ENCODE assay signal across 7 mouse cellular contexts in the genomic region with DNA sequence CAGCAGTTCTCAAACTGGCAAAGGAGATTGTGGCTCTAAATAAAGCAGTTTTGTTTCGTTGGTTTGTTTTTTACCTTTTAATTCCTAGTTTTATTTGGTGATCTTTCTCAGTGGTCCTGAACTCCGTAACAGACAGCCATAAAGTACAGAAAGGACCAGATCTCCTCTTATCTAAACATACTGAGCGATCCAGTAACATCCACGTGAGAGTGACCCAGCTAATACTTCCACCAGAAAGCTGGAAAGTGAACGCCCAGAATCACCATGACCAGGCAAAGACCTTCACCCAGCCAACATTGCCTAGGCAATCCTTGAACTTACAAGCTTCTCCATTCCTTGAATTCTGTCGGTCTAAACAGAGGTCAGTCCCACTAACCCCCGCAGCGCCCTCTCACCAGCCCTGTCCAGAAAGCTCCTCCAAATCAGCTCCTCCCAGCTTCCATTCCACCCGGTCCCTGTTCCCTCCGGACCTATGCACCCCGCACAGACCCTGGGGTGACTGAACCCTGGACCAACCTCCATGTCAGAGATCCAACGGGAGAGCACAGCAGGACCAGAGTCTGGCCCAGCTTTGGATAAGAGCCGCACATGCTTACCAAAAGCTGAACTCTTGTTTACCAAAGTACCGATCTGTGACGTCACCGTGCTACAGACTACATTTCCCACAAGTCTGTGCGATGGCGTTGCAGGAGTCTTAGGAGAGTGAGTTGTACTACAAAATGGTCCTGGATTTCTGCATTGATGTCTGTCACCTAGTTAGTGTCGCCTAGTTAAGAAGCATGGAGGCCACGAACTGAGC. TPM values are rescaled to one million over a fixed set of nuclear protein-coding genes. Genes with fewer than 3 reads are reported as not detected.
DNase-seq lines count a peak whose midpoint lies in the region; ATAC-seq lines count a peak whose summit lies in the region.

A gene (minus strand): TSS at position 634 of the 799 bp plus-strand sequence.

- no peaks in the 10 kb centered on the region for H3K36me3 ChIP-seq in embryonic facial prominence, embryonic 11.5 days (replicated peaks; ENCODE audit: control insufficient read depth, insufficient read depth, low read depth, low read length)
- H3K36me3 ChIP-seq in limb, embryonic 10.5 days = peaks cover 17% of the 10 kb centered on the region
- peaks cover 11% of the 10 kb centered on the region for H3K36me3 ChIP-seq in midbrain, embryonic 13.5 days

- H3K4me2 ChIP-seq in embryonic facial prominence, embryonic 11.5 days (ENCODE audit: low read depth, low read length) = peak within 1 kb of the TSS; percentile 51
- peak within 1 kb of the TSS; percentile 68 for H3K4me2 ChIP-seq in midbrain, embryonic 13.5 days (replicated peaks)

- DNase-seq in adrenal gland, postnatal 14 days = peak; percentile 87
- peak; percentile 90 for DNase-seq in embryonic facial prominence, embryonic 11.5 days (ENCODE audit: low spot score)
- DNase-seq in kidney, adult 11 months = peak; percentile 91
- peak; percentile 76 for DNase-seq in limb, embryonic 10.5 days (ENCODE audit: low spot score)
- DNase-seq in spleen, adult 12 weeks (ENCODE audit: low spot score) = peak; percentile 80

- H3K9ac ChIP-seq in embryonic facial prominence, embryonic 11.5 days (replicated peaks; ENCODE audit: low read length) = peak within 1 kb of the TSS; percentile 53
- H3K9ac ChIP-seq in midbrain, embryonic 13.5 days (replicated peaks) = peak within 1 kb of the TSS; percentile 63

- no peaks in the 10 kb centered on the region for H3K9me3 ChIP-seq in embryonic facial prominence, embryonic 11.5 days (replicated peaks; ENCODE audit: control insufficient read depth, low read length)
- H3K9me3 ChIP-seq in limb, embryonic 10.5 days (replicated peaks) = no peaks in the 10 kb centered on the region
- no peaks in the 10 kb centered on the region for H3K9me3 ChIP-seq in midbrain, embryonic 13.5 days

- WGBS in embryonic facial prominence, embryonic 11.5 days = 6% methylated on average over 20 of the region's 20 CpGs
- 4% methylated on average over 20 of the region's 20 CpGs for WGBS in limb, embryonic 10.5 days
- WGBS in midbrain, embryonic 13.5 days = 7% methylated on average over 20 of the region's 20 CpGs

- H3K4me1 ChIP-seq in embryonic facial prominence, embryonic 11.5 days (ENCODE audit: control insufficient read depth, insufficient read depth, low read length) = no peaks in the 10 kb centered on the region
- peaks cover 9% of the 10 kb centered on the region for H3K4me1 ChIP-seq in limb, embryonic 10.5 days
- peaks cover 7% of the 10 kb centered on the region for H3K4me1 ChIP-seq in midbrain, embryonic 13.5 days (replicated peaks)

- H3K27me3 ChIP-seq in embryonic facial prominence, embryonic 11.5 days (ENCODE audit: control insufficient read depth, insufficient read depth, low read length) = no peaks in the 10 kb centered on the region
- no peaks in the 10 kb centered on the region for H3K27me3 ChIP-seq in limb, embryonic 10.5 days (ENCODE audit: low read depth, poor library complexity, severe bottlenecking)
- H3K27me3 ChIP-seq in midbrain, embryonic 13.5 days = no peaks in the 10 kb centered on the region

- no peak within 1 kb of the TSS for H3K27ac ChIP-seq in embryonic facial prominence, embryonic 11.5 days (replicated peaks; ENCODE audit: low read depth, low read length)
- peak within 1 kb of the TSS; percentile 78 for H3K27ac ChIP-seq in limb, embryonic 10.5 days
- no peak within 1 kb of the TSS for H3K27ac ChIP-seq in midbrain, embryonic 13.5 days

- peak within 1 kb of the TSS; percentile 56 for H3K4me3 ChIP-seq in embryonic facial prominence, embryonic 11.5 days (ENCODE audit: low read depth, low read length)
- peak within 1 kb of the TSS; percentile 62 for H3K4me3 ChIP-seq in limb, embryonic 10.5 days
- H3K4me3 ChIP-seq in midbrain, embryonic 13.5 days (replicated peaks) = peak within 1 kb of the TSS; percentile 51

- ATAC-seq in embryonic facial prominence, embryonic 11.5 days (replicated peaks; ENCODE audit: insufficient number of reproducible peaks, low FRiP score, low TSS enrichment, low read depth) = peak; percentile 91
- ATAC-seq in granulocyte monocyte progenitor cell, adult 5-6 weeks (replicated peaks; ENCODE audit: poor library complexity, severe bottlenecking) = peak; percentile 91
- ATAC-seq in midbrain, embryonic 13.5 days = peak; percentile 96

RNA-seq across cellular contexts. Expression of the gene that starts here (rescaled TPM):
- total RNA-seq in adrenal gland, postnatal 14 days (2021) = 14.7 and 18.2 TPM in 2 replicates
- 2.4 TPM in 2 replicates for polyA plus RNA-seq in embryonic facial prominence, embryonic 11.5 days (2014; fragmentation: Nextera tagmentation; extraction: Ambion mirVana)
- total RNA-seq in granulocyte monocyte progenitor cell, adult 5-6 weeks (2014; fragmentation: Nextera tagmentation) = 5.8 and 7.3 TPM in 2 replicates
- total RNA-seq in granulocyte monocyte progenitor cell, adult 5-6 weeks (2017) = 4.5 and 8.5 TPM in 2 replicates
- 1.5 and 2.5 TPM in 2 replicates for polyA plus RNA-seq in limb, embryonic 10.5 days (2016; fragmentation: Nextera tagmentation; extraction: Ambion mirVana)
- 2.3 and 2.4 TPM in 2 replicates for polyA plus RNA-seq in midbrain, embryonic 13.5 days (2015; fragmentation: Nextera tagmentation; extraction: Ambion mirVana)
